Comparison of ENCODE assay signal across 27 mouse cellular contexts in the genomic region with DNA sequence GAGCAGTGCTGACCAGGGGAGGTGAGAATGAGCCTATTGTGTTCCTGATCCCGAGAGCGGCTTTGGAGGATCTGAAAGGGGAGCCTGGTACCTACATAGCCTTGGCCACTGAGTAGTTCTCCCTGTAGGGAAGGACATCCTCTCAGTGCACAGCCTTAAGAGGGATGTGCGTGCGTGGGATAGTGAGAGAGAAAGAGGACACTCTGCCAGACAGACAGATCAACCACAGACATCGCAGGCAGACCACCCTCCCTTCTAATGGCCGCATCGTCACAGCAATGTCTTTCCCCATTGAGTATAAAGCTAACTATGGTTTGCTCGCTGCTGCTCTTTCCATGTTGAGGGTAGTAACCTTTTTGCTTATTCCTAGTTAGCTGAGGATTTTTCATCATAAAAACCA. TPM values are rescaled to one million over a fixed set of nuclear protein-coding genes. Genes with fewer than 3 reads are reported as not detected.
DNase-seq lines count a peak whose midpoint lies in the region; ATAC-seq and TF ChIP-seq lines count a peak whose summit lies in the region.
"Had no signal": no experiment of that assay in that cellular context is flagged by ENCODE, and none has a peak within 500 bp of the region (broad histone marks: within the 10 kb centered on the region; RNA-seq: fewer than 3 reads in every experiment).

No protein-coding gene starts in this region.

- DNase-seq in midbrain, embryonic 11.5 days (ENCODE audit: low spot score, missing footprints): peak; percentile 28
- peak; percentile 7 for DNase-seq in embryonic facial prominence, embryonic 10.5 days (ENCODE audit: low spot score)
- DNase-seq in urinary bladder, postnatal 14 days (ENCODE audit: low spot score): no peak
- DNase-seq in left cerebral cortex, postnatal 10 days (ENCODE audit: extremely low spot score in 1 of 2, low spot score in 2 of 2): no peak
- DNase-seq: adrenal gland, adult 2 months; adrenal gland, postnatal 10 days; adrenal gland, postnatal 25 days; cerebellum, adult 11-12 months; cerebellum, adult 2 months; cerebellum, adult 9-10 months; cerebellum, postnatal 10 days; cerebellum, postnatal 25 days had no signal

- no peak overlapping the region for H3K27ac ChIP-seq in midbrain, embryonic 11.5 days (ENCODE audit: low read depth, low read length)
- H3K27ac ChIP-seq in midbrain, embryonic 15.5 days: no peak overlapping the region
- H3K27ac ChIP-seq in bone marrow macrophage, adult 2 months (ENCODE audit: insufficient read depth, low read depth, low read length): no peak overlapping the region
- H3K27ac ChIP-seq in embryonic facial prominence, embryonic 10.5 days (replicated peaks): no peak overlapping the region
- H3K27ac ChIP-seq: embryonic facial prominence, embryonic 13.5 days; embryonic facial prominence, embryonic 15.5 days; forebrain, embryonic 10.5 days; forebrain, embryonic 12.5 days had no signal

- no peak for ATAC-seq in midbrain, embryonic 11.5 days (ENCODE audit: low FRiP score)
- no peak for ATAC-seq in midbrain, embryonic 15.5 days (replicated peaks)
- ATAC-seq: forebrain, embryonic 14.5 days; forebrain, embryonic 16.5 days had no signal

- H3K4me1 ChIP-seq in midbrain, embryonic 11.5 days (ENCODE audit: control insufficient read depth, insufficient read depth, low read length): no peaks in the 10 kb centered on the region
- H3K4me1 ChIP-seq in midbrain, embryonic 15.5 days: no peaks in the 10 kb centered on the region
- H3K4me1 ChIP-seq in bone marrow macrophage, adult 2 months (ENCODE audit: control insufficient read depth, insufficient read depth, low read length): peaks cover 27% of the 10 kb centered on the region
- H3K4me1 ChIP-seq in embryonic facial prominence, embryonic 10.5 days: peaks cover 28% of the 10 kb centered on the region

- no peak for TF ChIP-seq POLR2A in bone marrow macrophage, adult 2 months (IDR thresholded peaks at IDR 0.05; ENCODE audit: borderline replicate concordance, low read depth, low read length)

- no peak for TF ChIP-seq CTCF in bone marrow macrophage, adult 2 months (IDR thresholded peaks at IDR 0.05; ENCODE audit: low read depth, low read length)

- no peak overlapping the region for H3K4me3 ChIP-seq in midbrain, embryonic 11.5 days (ENCODE audit: low read depth, low read length)
- H3K4me3 ChIP-seq in midbrain, embryonic 15.5 days: no peak overlapping the region
- peak overlapping the region; percentile 9; the same call in 1 of the 2 replicates for H3K4me3 ChIP-seq in bone marrow macrophage, adult 2 months (ENCODE audit: insufficient read depth, low read length)
- no peak overlapping the region for H3K4me3 ChIP-seq in embryonic facial prominence, embryonic 10.5 days
- H3K4me3 ChIP-seq: embryonic facial prominence, embryonic 13.5 days; embryonic facial prominence, embryonic 15.5 days; erythroblast, embryonic 14.5 days; forebrain, embryonic 10.5 days; forebrain, embryonic 12.5 days had no signal

- H3K9ac ChIP-seq in midbrain, embryonic 11.5 days (ENCODE audit: low read length): no peak overlapping the region
- H3K9ac ChIP-seq in midbrain, embryonic 15.5 days: no peak overlapping the region
- H3K9ac ChIP-seq: embryonic facial prominence, embryonic 13.5 days; embryonic facial prominence, embryonic 15.5 days; forebrain, embryonic 12.5 days had no signal

- no peaks in the 10 kb centered on the region for H3K36me3 ChIP-seq in midbrain, embryonic 11.5 days (ENCODE audit: control insufficient read depth, insufficient read depth, low read length)
- no peaks in the 10 kb centered on the region for H3K36me3 ChIP-seq in midbrain, embryonic 15.5 days (replicated peaks)
- no peaks in the 10 kb centered on the region for H3K36me3 ChIP-seq in embryonic facial prominence, embryonic 10.5 days (replicated peaks)
- H3K36me3 ChIP-seq: embryonic facial prominence, embryonic 13.5 days; embryonic facial prominence, embryonic 15.5 days; forebrain, embryonic 10.5 days; forebrain, embryonic 12.5 days had no signal

- H3K27me3 ChIP-seq in midbrain, embryonic 11.5 days (ENCODE audit: control insufficient read depth, insufficient read depth, low read length): no peaks in the 10 kb centered on the region
- no peaks in the 10 kb centered on the region for H3K27me3 ChIP-seq in midbrain, embryonic 15.5 days (replicated peaks)
- no peaks in the 10 kb centered on the region for H3K27me3 ChIP-seq in embryonic facial prominence, embryonic 10.5 days (replicated peaks; ENCODE audit: low read depth, poor library complexity, severe bottlenecking)
- H3K27me3 ChIP-seq: embryonic facial prominence, embryonic 13.5 days; embryonic facial prominence, embryonic 15.5 days; forebrain, embryonic 12.5 days had no signal

- 64% methylated on average over 8 of the region's 8 CpGs for WGBS in midbrain, embryonic 11.5 days
- WGBS in midbrain, embryonic 15.5 days: 69% methylated on average over 8 of the region's 8 CpGs
- 76% methylated on average over 8 of the region's 8 CpGs for WGBS in embryonic facial prominence, embryonic 10.5 days

- intact Hi-C loops in left cerebral cortex, postnatal 10 days (cut with DNase I): no loop called here

- no peaks in the 10 kb centered on the region for H3K9me3 ChIP-seq in midbrain, embryonic 11.5 days (ENCODE audit: control insufficient read depth, low read length)
- H3K9me3 ChIP-seq in midbrain, embryonic 15.5 days: no peaks in the 10 kb centered on the region
- no peaks in the 10 kb centered on the region for H3K9me3 ChIP-seq in embryonic facial prominence, embryonic 10.5 days
- H3K9me3 ChIP-seq: embryonic facial prominence, embryonic 13.5 days; embryonic facial prominence, embryonic 15.5 days; forebrain, embryonic 10.5 days; forebrain, embryonic 12.5 days had no signal

- H3K4me2 ChIP-seq in midbrain, embryonic 11.5 days: no peak overlapping the region
- no peak overlapping the region for H3K4me2 ChIP-seq in midbrain, embryonic 15.5 days
- H3K4me2 ChIP-seq: embryonic facial prominence, embryonic 13.5 days; embryonic facial prominence, embryonic 15.5 days; forebrain, embryonic 12.5 days had no signal

RNA-seq across cellular contexts. Expression of a gene that starts 11.7 kb away (rescaled TPM):
- not detected in 2 replicates for polyA plus RNA-seq in midbrain, embryonic 11.5 days (2014; fragmentation: Nextera tagmentation; extraction: Ambion mirVana)
- polyA plus RNA-seq in midbrain, embryonic 15.5 days (2015; fragmentation: Nextera tagmentation; extraction: Ambion mirVana): not detected in 2 replicates
- polyA plus RNA-seq in bone marrow macrophage, adult 2 months (2012; ENCODE audit: insufficient read depth, insufficient read length, missing spikeins): not detected in 2 replicates
- not detected in 2 replicates for polyA plus RNA-seq in embryonic facial prominence, embryonic 10.5 days (2016; fragmentation: Nextera tagmentation; extraction: Ambion mirVana)
- total RNA-seq in left cerebral cortex, postnatal 10 days (2021): not detected
- total RNA-seq: adrenal gland, adult 2 months; adrenal gland, postnatal 10 days; adrenal gland, postnatal 25 days; adrenal gland, postnatal 4 days; ES-E14; MEL had no signal
- polyA plus RNA-seq: adrenal gland, adult 2 months; C2C12; cerebellum, adult 2 months; cortical plate, adult 2 months; embryonic facial prominence, embryonic 11.5 days; embryonic facial prominence, embryonic 13.5 days; embryonic facial prominence, embryonic 15.5 days; erythroblast, embryonic 14.5 days; forebrain, embryonic 10.5 days; forebrain, embryonic 12.5 days; forebrain, embryonic 14.5 days; forebrain, embryonic 16.5 days had no signal

RNA-seq across cellular contexts. Expression of a gene that starts 14.7 kb away (rescaled TPM):
- polyA plus RNA-seq in midbrain, embryonic 11.5 days (2014; fragmentation: Nextera tagmentation; extraction: Ambion mirVana): 102 and 106 TPM in 2 replicates
- 94.4 and 95.1 TPM in 2 replicates for polyA plus RNA-seq in midbrain, embryonic 15.5 days (2015; fragmentation: Nextera tagmentation; extraction: Ambion mirVana)
- 101 and 104 TPM in 2 replicates for polyA plus RNA-seq in bone marrow macrophage, adult 2 months (2012; ENCODE audit: insufficient read depth, insufficient read length, missing spikeins)
- polyA plus RNA-seq in embryonic facial prominence, embryonic 10.5 days (2016; fragmentation: Nextera tagmentation; extraction: Ambion mirVana): 56.2 and 58.9 TPM in 2 replicates
- total RNA-seq in left cerebral cortex, postnatal 10 days (2021): 100 to 1,000 TPM; 135 to 138 TPM

RNA-seq across cellular contexts. Expression of a gene that starts 14.9 kb away (rescaled TPM):
- polyA plus RNA-seq in midbrain, embryonic 11.5 days (2014; fragmentation: Nextera tagmentation; extraction: Ambion mirVana): 13.1 and 13.4 TPM in 2 replicates
- polyA plus RNA-seq in midbrain, embryonic 15.5 days (2015; fragmentation: Nextera tagmentation; extraction: Ambion mirVana): 10.2 and 10.9 TPM in 2 replicates
- 241 and 248 TPM in 2 replicates for polyA plus RNA-seq in bone marrow macrophage, adult 2 months (2012; ENCODE audit: insufficient read depth, insufficient read length, missing spikeins)
- 10.7 and 12.2 TPM in 2 replicates for polyA plus RNA-seq in embryonic facial prominence, embryonic 10.5 days (2016; fragmentation: Nextera tagmentation; extraction: Ambion mirVana)
- 10 to 100 TPM; 31.8 to 33.5 TPM for total RNA-seq in left cerebral cortex, postnatal 10 days (2021)

RNA-seq across cellular contexts. Expression of a gene that starts 54.6 kb away (rescaled TPM):
- 46.3 and 51.2 TPM in 2 replicates for polyA plus RNA-seq in midbrain, embryonic 11.5 days (2014; fragmentation: Nextera tagmentation; extraction: Ambion mirVana)
- 56.1 and 61.1 TPM in 2 replicates for polyA plus RNA-seq in midbrain, embryonic 15.5 days (2015; fragmentation: Nextera tagmentation; extraction: Ambion mirVana)
- polyA plus RNA-seq in bone marrow macrophage, adult 2 months (2012; ENCODE audit: insufficient read depth, insufficient read length, missing spikeins): 16.4 and 19.4 TPM in 2 replicates
- 42.6 and 50.2 TPM in 2 replicates for polyA plus RNA-seq in embryonic facial prominence, embryonic 10.5 days (2016; fragmentation: Nextera tagmentation; extraction: Ambion mirVana)
- total RNA-seq in left cerebral cortex, postnatal 10 days (2021): 10 to 100 TPM; 29.1 to 33.5 TPM

Comparison
In these comparisons a context has a peak if more than half of its experiments do, and no peak if none do; other contexts are left out.
1. DNase-seq: peak in midbrain, embryonic 11.5 days (single experiment) and embryonic facial prominence, embryonic 10.5 days (single experiment); none in urinary bladder, postnatal 14 days (single experiment) and left cerebral cortex, postnatal 10 days (0 of 2).
2. RNA of a gene that starts 14.9 kb away (polyA plus RNA-seq): 241 to 248 TPM in bone marrow macrophage, adult 2 months; 13.1 to 13.4 TPM in midbrain, embryonic 11.5 days, 10.7 to 12.2 TPM in embryonic facial prominence, embryonic 10.5 days and 10.2 to 10.9 TPM in midbrain, embryonic 15.5 days; every median in the first group is over 10 times any median in the second.